Mouse (Mus musculus): ENCODE data around the gene Gm10228. TPM values are rescaled to one million over a fixed set of nuclear protein-coding genes. Genes with fewer than 3 reads are reported as not detected.

Gm10228 gene
- polyA plus RNA-seq, 1 experiment from 2014 or later: not detected

Other genes starting within 250 kb of the Gm10228 start
- not detected in 2 replicates for gene Gm20741, start 229.3 kb downstream of the Gm10228 start, polyA plus RNA-seq (2015; fragmentation: Nextera tagmentation; extraction: Ambion mirVana)
- gene Krtap15, start 221.3 kb downstream of the Gm10228 start, polyA plus RNA-seq (2015; fragmentation: Nextera tagmentation; extraction: Ambion mirVana): not detected in 2 replicates
- gene Krtap14, start 215.3 kb downstream of the Gm10228 start, polyA plus RNA-seq (2015; fragmentation: Nextera tagmentation; extraction: Ambion mirVana): not detected in 2 replicates
- not detected in 2 replicates for gene Krtap19-1, start 172.1 kb downstream of the Gm10228 start, polyA plus RNA-seq (2015; fragmentation: Nextera tagmentation; extraction: Ambion mirVana)
- not detected in 2 replicates for gene Krtap19-2, start 167.2 kb downstream of the Gm10228 start, polyA plus RNA-seq (2015; fragmentation: Nextera tagmentation; extraction: Ambion mirVana)
- not detected in 2 replicates for gene Krtap19-3, start 163.4 kb downstream of the Gm10228 start, polyA plus RNA-seq (2015; fragmentation: Nextera tagmentation; extraction: Ambion mirVana)
- not detected in 2 replicates for gene Krtap19-4, start 156.4 kb downstream of the Gm10228 start, polyA plus RNA-seq (2015; fragmentation: Nextera tagmentation; extraction: Ambion mirVana)
- gene Krtap19-5, start 145.0 kb downstream of the Gm10228 start, polyA plus RNA-seq (2015; fragmentation: Nextera tagmentation; extraction: Ambion mirVana): not detected in 2 replicates
- not detected in 2 replicates for gene Krtap19-9b, start 109.2 kb downstream of the Gm10228 start, polyA plus RNA-seq (2015; fragmentation: Nextera tagmentation; extraction: Ambion mirVana)
- not detected in 2 replicates for gene Krtap16-3, start 78.6 kb downstream of the Gm10228 start, polyA plus RNA-seq (2015; fragmentation: Nextera tagmentation; extraction: Ambion mirVana)
- gene Krtap22-2, start 30.7 kb downstream of the Gm10228 start, polyA plus RNA-seq (2015; fragmentation: Nextera tagmentation; extraction: Ambion mirVana): not detected in 2 replicates
- not detected in 2 replicates for gene Gm10229, start 26.2 kb downstream of the Gm10228 start, polyA plus RNA-seq (2015; fragmentation: Nextera tagmentation; extraction: Ambion mirVana)
- not detected in 2 replicates for gene Krtap6-1, start 9.8 kb downstream of the Gm10228 start, polyA plus RNA-seq (2015; fragmentation: Nextera tagmentation; extraction: Ambion mirVana)
- not detected in 2 replicates for gene Krtap6-5, start 6.4 kb upstream of the Gm10228 start, polyA plus RNA-seq (2015; fragmentation: Nextera tagmentation; extraction: Ambion mirVana)
- not detected in 2 replicates for gene 1110025L11Rik, start 22.5 kb upstream of the Gm10228 start, polyA plus RNA-seq (2015; fragmentation: Nextera tagmentation; extraction: Ambion mirVana)
- gene Krtap6-3, start 42.5 kb upstream of the Gm10228 start, polyA plus RNA-seq (2015; fragmentation: Nextera tagmentation; extraction: Ambion mirVana): not detected in 2 replicates
- not detected in 2 replicates for gene Gm6358, start 99.4 kb upstream of the Gm10228 start, polyA plus RNA-seq (2015; fragmentation: Nextera tagmentation; extraction: Ambion mirVana)
- not detected in 2 replicates for gene Gm10061, start 109.6 kb upstream of the Gm10228 start, polyA plus RNA-seq (2015; fragmentation: Nextera tagmentation; extraction: Ambion mirVana)
- not detected in 2 replicates for gene Gm9789, start 116.5 kb upstream of the Gm10228 start, polyA plus RNA-seq (2015; fragmentation: Nextera tagmentation; extraction: Ambion mirVana)
- gene Gm7735, start 128.0 kb upstream of the Gm10228 start, polyA plus RNA-seq (2015; fragmentation: Nextera tagmentation; extraction: Ambion mirVana): not detected in 2 replicates
- gene 1110057P08Rik, start 133.3 kb upstream of the Gm10228 start, polyA plus RNA-seq (2015; fragmentation: Nextera tagmentation; extraction: Ambion mirVana): not detected in 2 replicates
- gene Krtap20-2, start 164.4 kb upstream of the Gm10228 start, polyA plus RNA-seq (2015; fragmentation: Nextera tagmentation; extraction: Ambion mirVana): not detected in 2 replicates

All from forebrain, embryonic 16.5 days (tissue).